Comparison of ENCODE assay signal across 37 mouse cellular contexts in the genomic region with DNA sequence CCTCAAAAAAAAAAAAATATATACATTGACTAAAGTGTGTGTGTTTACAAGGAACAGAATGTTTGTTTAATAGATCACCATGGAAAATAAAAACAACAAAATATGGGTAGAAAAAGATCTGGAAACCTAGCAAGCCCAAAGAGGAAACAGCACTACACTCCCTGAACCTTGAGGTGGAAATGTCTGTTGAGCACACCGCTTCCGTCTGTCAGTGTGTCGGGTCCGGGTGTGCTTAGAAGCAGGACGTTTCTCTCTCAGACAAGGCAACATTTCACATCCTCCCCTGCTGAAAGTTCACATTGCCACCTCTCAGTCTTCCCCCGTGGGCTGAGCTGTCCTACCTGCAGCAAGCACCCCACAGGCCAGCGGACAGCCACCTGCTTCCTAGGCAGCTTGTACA. TPM values are rescaled to one million over a fixed set of nuclear protein-coding genes. Genes with fewer than 3 reads are reported as not detected.
"Had no signal": no experiment of that assay in that cellular context is flagged by ENCODE, and none has a peak within 500 bp of the region (broad histone marks: within the 10 kb centered on the region; RNA-seq: fewer than 3 reads in every experiment).

No protein-coding gene starts in this region.

- DNase-seq: forebrain, postnatal 0 days; gastrocnemius, postnatal 14 days; gastrocnemius, postnatal 36 days; heart, adult 2 months; heart, postnatal 4 days; kidney, adult 11 months; kidney, adult 2 months; kidney, postnatal 10 days; kidney, postnatal 25 days; kidney, postnatal 4 days; left cerebral cortex, postnatal 4 days had no signal

- ATAC-seq: forebrain, postnatal 0 days; hindbrain, postnatal 0 days; intestine, embryonic 16.5 days; liver, embryonic 12.5 days had no signal

- H3K27me3 ChIP-seq: heart, embryonic 15.5 days; hindbrain, embryonic 13.5 days; hindbrain, embryonic 15.5 days; limb, embryonic 13.5 days; limb, embryonic 15.5 days; liver, embryonic 12.5 days had no signal

- H3K36me3 ChIP-seq: heart, embryonic 13.5 days; heart, embryonic 15.5 days; hindbrain, embryonic 13.5 days; hindbrain, embryonic 15.5 days; limb, embryonic 13.5 days; limb, embryonic 15.5 days; liver, embryonic 12.5 days had no signal

- H3K9me3 ChIP-seq: heart, embryonic 13.5 days; heart, embryonic 15.5 days; hindbrain, embryonic 13.5 days; hindbrain, embryonic 15.5 days; limb, embryonic 13.5 days; limb, embryonic 15.5 days; liver, embryonic 12.5 days had no signal

- H3K4me1 ChIP-seq: heart, embryonic 13.5 days; heart, embryonic 15.5 days; hindbrain, embryonic 13.5 days; hindbrain, embryonic 15.5 days; limb, embryonic 13.5 days; limb, embryonic 15.5 days; liver, embryonic 12.5 days had no signal

- H3K27ac ChIP-seq: heart, adult 2 months; heart, embryonic 13.5 days; heart, embryonic 15.5 days; hindbrain, embryonic 13.5 days; hindbrain, embryonic 15.5 days; hindbrain, postnatal 0 days; layer of hippocampus, adult 2 months; limb, embryonic 13.5 days; limb, embryonic 15.5 days; liver, embryonic 12.5 days; liver, embryonic 14.5 days had no signal

- H3K4me3 ChIP-seq: heart, adult 2 months; heart, embryonic 13.5 days; heart, embryonic 15.5 days; hindbrain, embryonic 13.5 days; hindbrain, embryonic 15.5 days; layer of hippocampus, adult 2 months; limb, embryonic 13.5 days; limb, embryonic 15.5 days; liver, embryonic 12.5 days had no signal

RNA-seq across cellular contexts. Expression of gene Ceacam18, which starts 11.6 kb away (rescaled TPM):
- total RNA-seq: forebrain, postnatal 0 days; gastrocnemius, adult 18-20 months; gastrocnemius, adult 8-10 months; gastrocnemius, postnatal 14 days; gastrocnemius, postnatal 36 days; heart, adult 2 months; heart, postnatal 25 days; heart, postnatal 4 days; hindbrain, postnatal 0 days; layer of hippocampus, adult 2 months; left cerebral cortex, adult 18-20 months; left cerebral cortex, adult 8-10 months; left cerebral cortex, postnatal 25 days; liver, adult 2 months had no signal
- polyA plus RNA-seq: forebrain, postnatal 0 days; gonadal fat pad, adult 2 months; heart, adult 2 months; heart, embryonic 11.5 days; heart, embryonic 13.5 days; heart, embryonic 15.5 days; heart, postnatal 0 days; hindbrain, embryonic 13.5 days; kidney, adult 2 months; kidney, embryonic 14.5 days; kidney, embryonic 16.5 days; limb, embryonic 11.5 days; limb, embryonic 13.5 days; limb, embryonic 15.5 days; liver, adult 2 months; liver, embryonic 12.5 days had no signal

RNA-seq across cellular contexts. Expression of gene Zfp819, which starts 16.0 kb away (rescaled TPM):
- total RNA-seq: gastrocnemius, adult 18-20 months; gastrocnemius, adult 8-10 months; gastrocnemius, postnatal 14 days; gastrocnemius, postnatal 36 days; heart, adult 2 months; heart, postnatal 25 days; heart, postnatal 4 days; left cerebral cortex, postnatal 10 days had no signal
- polyA plus RNA-seq: heart, adult 2 months; heart, embryonic 13.5 days; heart, embryonic 15.5 days; heart, postnatal 0 days; intestine, embryonic 14.5 days; intestine, embryonic 16.5 days; kidney, adult 2 months; limb, embryonic 15.5 days; liver, adult 2 months; liver, embryonic 12.5 days had no signal

RNA-seq across cellular contexts. Expression of gene Siglece, which starts 37.0 kb away (rescaled TPM):
- total RNA-seq: hindbrain, postnatal 0 days had no signal
